Mouse (Mus musculus) forebrain, embryonic 16.5 days (tissue): Measurements from ENCODE around the gene Clk3. TPM values are rescaled to one million over a fixed set of nuclear protein-coding genes. Genes with fewer than 3 reads are reported as not detected.
"Not testable (repeated sequence)": the region's sequence is repeated elsewhere in the genome, so short reads cannot be mapped to it uniquely, and the experiment has no call there.

ENCODE experiments used
- ATAC-seq: fragments of 200-750 bp; cut with Nextera tagmentation; 2 replicates; pipeline ENCODE4 v1.8.0; 2017; ENCODE audit warnings: mild to moderate bottlenecking, moderate library complexity
- H3K27ac ChIP-seq: fragments of 300-500 bp; sonication (generic); 2 replicates; pipeline ENCODE4 v1.5.1; 2014; ENCODE audit warnings: low read length, control low read depth
- H3K27me3 ChIP-seq: fragments of 300-500 bp; sonication (generic); replicated peaks from 2 replicates; pipeline ENCODE4 v1.6.1; 2014; ENCODE audit warnings: low read length; ENCODE audit not compliant: control insufficient read depth, insufficient read depth
- H3K36me3 ChIP-seq: fragments of 300-500 bp; sonication (generic); 2 replicates; pipeline ENCODE4 v1.6.1; 2014; ENCODE audit not compliant: control insufficient read depth, insufficient read depth
- H3K4me1 ChIP-seq: fragments of 300-500 bp; sonication (generic); replicated peaks from 2 replicates; pipeline ENCODE4 v1.6.1; 2014; ENCODE audit warnings: low read length; ENCODE audit not compliant: control insufficient read depth, insufficient read depth
- H3K4me2 ChIP-seq: fragments of 300-500 bp; sonication (generic); 2 replicates; pipeline ENCODE4 v1.6.1; 2014; ENCODE audit warnings: mild to moderate bottlenecking, low read length, control low read depth
- H3K4me3 ChIP-seq: fragments of 300-500 bp; sonication (generic); replicated peaks from 2 replicates; pipeline ENCODE4 v1.5.1; 2014; ENCODE audit warnings: mild to moderate bottlenecking, low read length, control low read depth
- H3K9ac ChIP-seq: fragments of 300-500 bp; sonication (generic); replicated peaks from 2 replicates; pipeline ENCODE4 v1.6.1; 2014; ENCODE audit warnings: low read depth, low read length, control low read depth
- H3K9me3 ChIP-seq: fragments of 300-500 bp; sonication (generic); 2 replicates; pipeline ENCODE4 v1.6.1; 2016; ENCODE audit warnings: low read length; ENCODE audit not compliant: control insufficient read depth
- WGBS: fragments of 180-500 bp; shearing (Covaris S2); extraction: QIAGEN DNeasy Blood & Tissue Kit; methylation state at CpG from one replicate; pipeline ENCODE4 v1.1.7; 2014; 5-methylcytosine and 5-hydroxymethylcytosine counted together
- polyA plus RNA-seq: library from polyadenylated mRNA; unstranded; fragments of >200 nt; fragmentation: Nextera tagmentation; extraction: Ambion mirVana; gene quantifications from 2 replicates; pipeline ENCODE4 v1.2.1, GENCODE M21; 2015

Clk3 gene
- polyA plus RNA-seq, 1 experiment from 2014 or later = 88.9 TPM

GRCm38 (mm10) chr9:57722371-57722770 is 43.3 kb downstream of the Clk3 start:
- ATAC-seq = no peak
- Histone ChIP-seq H3K27me3 (no peaks in the 10 kb centered on the region), H3K9ac (no peak overlapping the region), H3K4me3 (no peak overlapping the region), H3K4me2 (no peak overlapping the region), H3K36me3 (peaks cover 6% of the 10 kb centered on the region), H3K27ac (no peak overlapping the region), H3K4me1 (peaks cover 3% of the 10 kb centered on the region; the same call in 1 of the 2 replicates), H3K9me3 (no peaks in the 10 kb centered on the region)
- WGBS = 87% methylated on average over 1 of the region's 1 CpGs

GRCm38 (mm10) chr9:57720736-57721135 is 44.9 kb downstream of the Clk3 start:
- Histone ChIP-seq H3K4me3 (no peak overlapping the region), H3K9ac (no peak overlapping the region), H3K27me3 (no peaks in the 10 kb centered on the region), H3K4me2 (no peak overlapping the region), H3K27ac (no peak overlapping the region), H3K9me3 (no peaks in the 10 kb centered on the region), H3K4me1 (peaks cover 3% of the 10 kb centered on the region; the same call in 1 of the 2 replicates), H3K36me3 (peaks cover 11% of the 10 kb centered on the region; the same call in 1 of the 2 replicates)
- 92% methylated on average over 3 of the region's 3 CpGs for WGBS
- no peak for ATAC-seq

DNA sequence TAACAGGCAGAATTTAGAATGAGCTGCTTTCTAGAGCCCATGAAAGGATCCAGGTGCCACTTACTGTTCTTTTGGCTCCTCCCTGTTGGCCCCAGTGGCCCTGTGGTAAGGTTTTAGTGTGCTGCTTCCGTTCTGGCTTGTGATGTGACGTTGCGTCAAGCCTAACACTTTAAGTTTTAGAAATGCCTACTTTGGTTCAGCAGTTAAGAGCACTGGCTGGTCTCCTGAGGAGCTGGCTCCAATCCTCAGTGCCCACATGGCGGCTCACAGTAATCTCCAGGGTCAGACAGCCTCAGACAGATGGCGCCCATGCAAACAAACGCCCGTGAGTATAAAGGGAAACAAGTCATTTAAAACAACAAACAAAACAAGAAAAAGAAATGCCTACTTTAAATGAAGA is 47.3 kb downstream of the Clk3 start:
- no peaks in the 10 kb centered on the region for H3K27me3 ChIP-seq
- peaks cover 25% of the 10 kb centered on the region; the same call in 1 of the 2 replicates for H3K36me3 ChIP-seq
- no peak overlapping the region for H3K9ac ChIP-seq
- no peak for ATAC-seq
- no peak overlapping the region for H3K4me3 ChIP-seq
- 62% methylated on average over 7 of the region's 7 CpGs for WGBS
- H3K9me3 ChIP-seq = no peaks in the 10 kb centered on the region
- H3K4me2 ChIP-seq = no peak overlapping the region
- H3K4me1 ChIP-seq = no peaks in the 10 kb centered on the region
- H3K27ac ChIP-seq = no peak overlapping the region

DNA sequence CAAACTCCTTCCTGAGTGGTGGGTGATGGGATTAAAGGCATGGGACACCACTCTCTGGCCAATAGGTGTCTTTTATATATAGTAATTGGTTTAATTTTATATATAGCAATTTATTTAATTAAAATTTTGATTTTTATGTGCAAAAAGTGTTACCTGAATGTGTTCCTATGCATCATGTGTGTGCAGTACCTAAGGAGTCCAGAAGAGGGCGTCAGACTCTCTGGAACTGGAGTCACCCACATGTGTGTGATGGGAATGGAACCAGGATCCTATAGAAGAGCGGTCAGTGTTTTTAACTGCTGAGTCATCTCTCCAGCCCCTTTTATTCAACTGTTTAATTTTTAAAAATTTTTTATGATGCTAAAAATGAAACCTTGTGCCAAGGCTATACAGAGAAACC is 53.5 kb downstream of the Clk3 start:
- Histone ChIP-seq H3K4me3 (no peak overlapping the region), H3K4me1 (peaks cover 12% of the 10 kb centered on the region), H3K4me2 (no peak overlapping the region), H3K9ac (no peak overlapping the region), H3K27me3 (no peaks in the 10 kb centered on the region), H3K36me3 (peaks cover 24% of the 10 kb centered on the region; the same call in 1 of the 2 replicates), H3K9me3 (peaks cover 2% of the 10 kb centered on the region; the same call in 1 of the 2 replicates), H3K27ac (no peak overlapping the region)
- WGBS = 76% methylated on average over 2 of the region's 2 CpGs
- no peak for ATAC-seq

DNA sequence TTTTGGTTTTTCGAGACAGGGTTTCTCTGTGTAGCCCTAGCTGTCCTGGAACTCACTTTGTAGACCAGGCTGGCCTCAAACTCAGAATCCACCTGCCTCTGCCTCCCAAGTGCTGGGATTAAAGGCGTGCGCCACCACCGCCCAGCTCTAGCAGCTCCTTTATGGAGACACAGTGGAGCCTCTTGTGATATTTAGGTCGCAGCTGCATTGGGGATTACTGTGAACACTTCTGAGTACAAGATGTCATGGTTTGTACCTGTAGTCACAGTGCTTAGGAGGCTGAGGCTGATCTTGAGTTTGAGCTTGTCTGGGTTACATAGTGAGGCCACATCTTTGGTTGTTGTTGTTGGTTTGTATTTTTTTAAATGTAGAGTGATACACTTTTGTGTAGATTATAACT is 55.4 kb downstream of the Clk3 start:
- H3K9ac ChIP-seq, H3K4me2 ChIP-seq, H3K9me3 ChIP-seq, H3K27ac ChIP-seq, H3K4me3 ChIP-seq, ATAC-seq, H3K27me3 ChIP-seq: not testable (repeated sequence)
- WGBS = 98% methylated on average over 4 of the region's 5 CpGs
- peaks cover 14% of the 10 kb centered on the region; the same call in 1 of the 2 replicates for H3K36me3 ChIP-seq
- H3K4me1 ChIP-seq = peaks cover 12% of the 10 kb centered on the region

- H3K27me3 ChIP-seq = no peaks in the 10 kb centered on the region
- 4% methylated on average over 39 of the region's 39 CpGs for WGBS
- peak overlapping the region; percentile 79 for H3K4me2 ChIP-seq
- peak overlapping the region; percentile 73 for H3K27ac ChIP-seq
- H3K9me3 ChIP-seq = peaks cover 2% of the 10 kb centered on the region; the same call in 1 of the 2 replicates
- H3K9ac ChIP-seq = peak overlapping the region; percentile 90
- peaks cover 3% of the 10 kb centered on the region; the same call in 1 of the 2 replicates for H3K36me3 ChIP-seq
- H3K4me1 ChIP-seq = peaks cover 12% of the 10 kb centered on the region
- H3K4me3 ChIP-seq = peak overlapping the region; percentile 84
- peak; percentile 67 for ATAC-seq
Measured at GRCm38 (mm10) chr9:57708720-57709274, 56.9 kb downstream of the Clk3 start.

DNA sequence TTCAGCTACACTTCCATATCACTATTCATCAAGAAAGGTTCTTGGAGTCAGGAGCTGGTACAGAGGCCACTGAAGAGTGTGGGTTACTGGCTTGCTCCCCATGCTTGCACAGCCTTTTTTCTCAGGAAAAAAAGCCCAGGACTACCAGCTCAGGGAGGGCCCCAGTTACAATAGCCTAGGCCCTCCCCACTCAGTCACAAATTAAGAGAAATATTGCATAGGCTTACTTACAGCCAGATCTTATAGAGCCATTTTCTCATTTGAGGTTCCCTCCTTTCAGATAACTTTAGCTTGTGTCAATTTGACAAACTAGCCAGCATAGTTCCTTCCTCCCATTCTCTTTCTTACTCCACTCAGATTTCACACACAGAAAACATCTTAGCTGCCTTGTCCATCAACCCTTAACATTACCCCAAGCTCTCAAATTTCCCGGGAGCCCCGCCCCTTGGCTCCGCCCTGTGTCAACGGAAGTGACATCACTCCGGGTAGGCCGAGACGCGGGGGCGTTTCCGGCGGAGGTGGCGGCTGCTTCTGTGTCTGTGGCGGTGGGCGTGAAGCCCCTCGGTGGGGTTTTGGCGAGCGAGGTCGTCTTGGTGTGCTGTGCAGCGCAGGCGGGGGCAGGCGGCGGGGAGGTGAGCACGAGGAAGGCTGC is 57.5 kb downstream of the Clk3 start, which contains the start of gene Edc3:
Gene Edc3 (plus strand): TSS at position 473 of the 652 bp plus-strand sequence.
- H3K36me3 ChIP-seq = peaks cover 3% of the 10 kb centered on the region; the same call in 1 of the 2 replicates
- H3K9ac ChIP-seq = peak within 1 kb of the TSS; percentile 90
- H3K4me3 ChIP-seq = peak within 1 kb of the TSS; percentile 84
- peak; percentile 96 for ATAC-seq
- H3K9me3 ChIP-seq = peaks cover 2% of the 10 kb centered on the region; the same call in 1 of the 2 replicates
- peaks cover 12% of the 10 kb centered on the region for H3K4me1 ChIP-seq
- 0% methylated on average over 23 of the region's 23 CpGs for WGBS
- no peaks in the 10 kb centered on the region for H3K27me3 ChIP-seq
- H3K4me2 ChIP-seq = peak within 1 kb of the TSS; percentile 79
- H3K27ac ChIP-seq = peak within 1 kb of the TSS; percentile 73

GRCm38 (mm10) chr9:57706496-57706895 is 59.2 kb downstream of the Clk3 start:
- Histone ChIP-seq H3K4me2 (no peak overlapping the region), H3K9me3 (peaks cover 2% of the 10 kb centered on the region; the same call in 1 of the 2 replicates), H3K4me1 (peaks cover 12% of the 10 kb centered on the region), H3K36me3 (no peaks in the 10 kb centered on the region), H3K27me3 (no peaks in the 10 kb centered on the region), H3K4me3 (no peak overlapping the region), H3K27ac (no peak overlapping the region), H3K9ac (no peak overlapping the region)
- 85% methylated on average over 3 of the region's 3 CpGs for WGBS
- no peak for ATAC-seq
